Mouse (Mus musculus): ENCODE results near the gene Siah1a. TPM values are rescaled to one million over a fixed set of nuclear protein-coding genes. Genes with fewer than 3 reads are reported as not detected.

Gene Siah1a
- polyA plus RNA-seq, 1 experiment from 2014 or later, result 43.3 TPM

DNA sequence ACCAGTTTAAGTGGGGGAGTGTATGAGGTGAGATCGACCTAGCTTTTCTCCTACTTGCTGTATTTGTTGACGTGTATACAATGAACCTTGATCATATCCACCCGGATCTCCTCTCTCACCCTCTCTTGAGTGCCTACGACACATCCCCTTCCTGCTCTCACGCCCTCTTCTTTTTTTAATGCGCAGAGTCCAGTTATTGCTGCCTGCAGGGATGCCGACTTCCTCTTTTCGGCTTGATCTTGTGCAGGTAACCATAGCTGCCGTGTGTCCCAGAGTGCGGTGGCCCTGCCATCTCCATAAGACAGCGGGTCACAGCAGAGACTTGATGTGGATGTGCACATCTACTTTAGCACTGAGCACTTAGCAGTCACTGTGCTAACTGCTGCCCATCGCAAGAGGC is 46.3 kb downstream of the Siah1a start:
- DNase-seq (ENCODE audit: low spot score) (no peak), ATAC-seq (no peak)
- H3K36me3 ChIP-seq (ENCODE audit: insufficient read depth, low read length), result peaks cover 10% of the 10 kb centered on the region; the same call in 1 of the 2 replicates
- TF ChIP-seq CTCF (IDR thresholded peaks at IDR 0.05), result no peak
- no peak for TF ChIP-seq EP300 (IDR thresholded peaks at IDR 0.05)
- H3K27ac ChIP-seq (ENCODE audit: low read length), result no peak overlapping the region
- no peaks in the 10 kb centered on the region for H3K27me3 ChIP-seq (replicated peaks; ENCODE audit: insufficient read depth, low read length)
- no peak overlapping the region for H3K9ac ChIP-seq (replicated peaks; ENCODE audit: low read depth)
- H3K4me2 ChIP-seq (replicated peaks; ENCODE audit: low read depth, low read length), result no peak overlapping the region
- H3K4me1 ChIP-seq (ENCODE audit: insufficient read depth, low read depth, low read length), result no peaks in the 10 kb centered on the region
- 86% methylated on average over 12 of the region's 12 CpGs for WGBS
- H3K9me3 ChIP-seq (ENCODE audit: low read length), result no peaks in the 10 kb centered on the region
- no peak overlapping the region for H3K4me3 ChIP-seq (ENCODE audit: low read depth, low read length)

DNA sequence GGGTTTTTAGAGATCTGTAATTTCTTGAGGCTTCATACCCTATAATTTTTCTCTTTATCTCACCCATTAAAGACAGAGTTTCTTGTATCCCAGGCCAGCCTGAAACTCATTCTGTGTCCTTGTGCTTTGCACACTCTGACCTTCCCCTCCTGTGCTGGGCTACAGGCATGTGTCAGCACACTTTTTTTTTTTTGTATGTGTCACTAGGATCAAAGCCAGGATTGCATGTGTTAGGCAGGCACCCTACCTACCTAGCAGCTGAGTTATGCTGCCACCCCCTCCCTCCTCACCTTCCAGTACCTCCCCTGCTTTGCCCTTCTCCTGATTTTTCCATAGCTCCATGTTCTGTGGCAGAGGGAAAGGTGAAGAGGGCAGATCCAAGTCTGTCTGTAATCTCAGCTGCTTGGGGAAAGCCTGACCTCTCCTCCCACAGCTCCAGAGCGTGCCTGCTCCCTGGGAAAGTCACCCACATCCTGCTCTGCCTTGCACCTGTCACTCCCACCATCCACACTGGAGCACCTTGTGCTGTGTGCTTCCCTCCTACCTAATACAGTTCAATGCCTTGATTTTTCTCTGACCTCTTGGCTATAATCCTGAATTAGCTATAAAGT is 46.8 kb downstream of the Siah1a start:
- H3K27me3 ChIP-seq (replicated peaks; ENCODE audit: insufficient read depth, low read length), result no peaks in the 10 kb centered on the region
- H3K4me2 ChIP-seq (replicated peaks; ENCODE audit: low read depth, low read length), result no peak overlapping the region
- no peak for TF ChIP-seq CTCF (IDR thresholded peaks at IDR 0.05)
- no peak for TF ChIP-seq EP300 (IDR thresholded peaks at IDR 0.05)
- no peak overlapping the region for H3K9ac ChIP-seq (replicated peaks; ENCODE audit: low read depth)
- H3K27ac ChIP-seq (ENCODE audit: low read length), result no peak overlapping the region
- H3K9me3 ChIP-seq (ENCODE audit: low read length), result no peaks in the 10 kb centered on the region
- H3K4me3 ChIP-seq (ENCODE audit: low read depth, low read length), result no peak overlapping the region
- DNase-seq (ENCODE audit: low spot score) (no peak), ATAC-seq (no peak)
- H3K36me3 ChIP-seq (ENCODE audit: insufficient read depth, low read length), result peaks cover 10% of the 10 kb centered on the region; the same call in 1 of the 2 replicates
- WGBS, result 86% methylated on average over 1 of the region's 1 CpGs
- no peaks in the 10 kb centered on the region for H3K4me1 ChIP-seq (ENCODE audit: insufficient read depth, low read depth, low read length)

DNA sequence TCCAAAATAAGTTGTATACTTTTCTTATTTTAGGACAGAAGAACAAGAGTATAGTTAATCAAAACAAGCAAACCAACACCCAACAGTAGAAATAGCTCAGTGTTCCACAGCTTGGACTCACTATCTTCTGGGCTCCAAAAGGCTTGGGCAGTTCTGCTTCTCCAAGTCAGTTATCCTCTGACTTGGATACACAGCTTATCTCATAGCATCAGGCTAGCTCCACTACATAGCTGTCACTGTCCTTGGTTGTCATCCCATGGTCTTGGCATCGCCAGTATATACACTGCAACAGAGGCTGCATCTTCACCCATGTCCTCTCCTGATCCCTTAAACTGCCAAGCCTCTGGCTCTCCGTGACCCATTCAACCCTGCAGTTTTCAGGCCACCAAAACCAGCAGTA is 50.0 kb downstream of the Siah1a start:
- H3K4me3 ChIP-seq (ENCODE audit: low read depth, low read length), result no peak overlapping the region
- no peak for DNase-seq (ENCODE audit: low spot score)
- no peak overlapping the region for H3K9ac ChIP-seq (replicated peaks; ENCODE audit: low read depth)
- peaks cover 10% of the 10 kb centered on the region; the same call in 1 of the 2 replicates for H3K36me3 ChIP-seq (ENCODE audit: insufficient read depth, low read length)
- H3K27ac ChIP-seq (ENCODE audit: low read length), result no peak overlapping the region
- no peaks in the 10 kb centered on the region for H3K27me3 ChIP-seq (replicated peaks; ENCODE audit: insufficient read depth, low read length)
- H3K9me3 ChIP-seq (ENCODE audit: low read length), result no peaks in the 10 kb centered on the region
- 98% methylated on average over 2 of the region's 2 CpGs for WGBS
- ATAC-seq, result no peak
- no peak for TF ChIP-seq EP300 (IDR thresholded peaks at IDR 0.05)
- TF ChIP-seq CTCF (IDR thresholded peaks at IDR 0.05), result no peak
- no peak overlapping the region for H3K4me2 ChIP-seq (replicated peaks; ENCODE audit: low read depth, low read length)
- H3K4me1 ChIP-seq (ENCODE audit: insufficient read depth, low read depth, low read length), result no peaks in the 10 kb centered on the region

GRCm38 (mm10) chr8:86694011-86694410 is 51.7 kb downstream of the Siah1a start:
- H3K27ac ChIP-seq (ENCODE audit: low read length), result no peak overlapping the region
- WGBS, result 70% methylated on average over 1 of the region's 1 CpGs
- TF ChIP-seq CTCF (IDR thresholded peaks at IDR 0.05), result no peak
- no peak for TF ChIP-seq EP300 (IDR thresholded peaks at IDR 0.05)
- H3K9ac ChIP-seq (replicated peaks; ENCODE audit: low read depth), result no peak overlapping the region
- H3K9me3 ChIP-seq (ENCODE audit: low read length), result no peaks in the 10 kb centered on the region
- H3K4me1 ChIP-seq (ENCODE audit: insufficient read depth, low read depth, low read length), result no peaks in the 10 kb centered on the region
- peaks cover 10% of the 10 kb centered on the region; the same call in 1 of the 2 replicates for H3K36me3 ChIP-seq (ENCODE audit: insufficient read depth, low read length)
- no peaks in the 10 kb centered on the region for H3K27me3 ChIP-seq (replicated peaks; ENCODE audit: insufficient read depth, low read length)
- no peak overlapping the region for H3K4me3 ChIP-seq (ENCODE audit: low read depth, low read length)
- DNase-seq (ENCODE audit: low spot score), result no peak
- no peak for ATAC-seq
- no peak overlapping the region for H3K4me2 ChIP-seq (replicated peaks; ENCODE audit: low read depth, low read length)

GRCm38 (mm10) chr8:86692107-86692506 is 53.6 kb downstream of the Siah1a start:
- no peak overlapping the region for H3K4me2 ChIP-seq (replicated peaks; ENCODE audit: low read depth, low read length)
- no peak for TF ChIP-seq CTCF (IDR thresholded peaks at IDR 0.05)
- TF ChIP-seq EP300 (IDR thresholded peaks at IDR 0.05), result no peak
- no peaks in the 10 kb centered on the region for H3K4me1 ChIP-seq (ENCODE audit: insufficient read depth, low read depth, low read length)
- no peaks in the 10 kb centered on the region for H3K27me3 ChIP-seq (replicated peaks; ENCODE audit: insufficient read depth, low read length)
- DNase-seq (ENCODE audit: low spot score) (no peak), ATAC-seq (no peak)
- no peak overlapping the region for H3K27ac ChIP-seq (ENCODE audit: low read length)
- no peak overlapping the region for H3K9ac ChIP-seq (replicated peaks; ENCODE audit: low read depth)
- WGBS, result 88% methylated on average over 1 of the region's 1 CpGs
- H3K36me3 ChIP-seq (ENCODE audit: insufficient read depth, low read length), result peaks cover 10% of the 10 kb centered on the region; the same call in 1 of the 2 replicates
- H3K9me3 ChIP-seq (ENCODE audit: low read length), result no peaks in the 10 kb centered on the region
- H3K4me3 ChIP-seq (ENCODE audit: low read depth, low read length), result no peak overlapping the region

DNA sequence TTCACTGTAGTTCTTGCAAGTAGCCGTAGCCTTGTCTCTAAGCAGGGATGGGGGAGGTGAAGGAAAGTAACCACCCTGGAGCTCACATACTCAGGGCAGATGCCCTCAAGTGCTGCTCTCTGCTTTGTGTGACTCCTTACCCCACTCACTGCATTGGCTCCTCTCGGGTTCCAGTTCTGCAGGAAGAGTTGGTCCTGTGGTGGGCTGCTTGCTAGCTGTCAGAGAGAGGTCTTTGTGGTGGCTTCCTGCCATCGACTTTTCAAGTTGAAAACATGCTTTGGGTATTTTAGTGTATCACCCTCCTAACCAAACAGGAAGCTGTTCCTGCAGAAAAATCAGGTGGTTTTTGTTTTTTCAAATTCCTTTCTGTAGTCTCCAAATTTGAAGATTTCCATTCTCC is 59.1 kb downstream of the Siah1a start:
- Histone ChIP-seq H3K9me3 (ENCODE audit: low read length) (no peaks in the 10 kb centered on the region), H3K9ac (replicated peaks; ENCODE audit: low read depth) (no peak overlapping the region), H3K4me1 (ENCODE audit: insufficient read depth, low read depth, low read length) (no peaks in the 10 kb centered on the region), H3K4me2 (replicated peaks; ENCODE audit: low read depth, low read length) (no peak overlapping the region), H3K36me3 (ENCODE audit: insufficient read depth, low read length) (no peaks in the 10 kb centered on the region), H3K4me3 (ENCODE audit: low read depth, low read length) (no peak overlapping the region), H3K27me3 (replicated peaks; ENCODE audit: insufficient read depth, low read length) (no peaks in the 10 kb centered on the region), H3K27ac (ENCODE audit: low read length) (no peak overlapping the region)
- 70% methylated on average over 3 of the region's 3 CpGs for WGBS
- DNase-seq (ENCODE audit: low spot score) (no peak), ATAC-seq (no peak)
- TF ChIP-seq CTCF (IDR thresholded peaks at IDR 0.05), result no peak
- no peak for TF ChIP-seq EP300 (IDR thresholded peaks at IDR 0.05)

Other genes starting within 250 kb of the Siah1a start
- 0.30 and 0.39 TPM in 2 replicates for gene Abcc12, start 165.2 kb downstream of the Siah1a start, polyA plus RNA-seq (2015; fragmentation: Nextera tagmentation; extraction: Ambion mirVana)
- 37.9 and 48.9 TPM in 2 replicates for gene Lonp2, start 121.9 kb downstream of the Siah1a start, polyA plus RNA-seq (2015; fragmentation: Nextera tagmentation; extraction: Ambion mirVana)
- gene Gm10638, start 235 bp downstream of the Siah1a start, polyA plus RNA-seq (2015; fragmentation: Nextera tagmentation; extraction: Ambion mirVana), result 8.5 and 9.5 TPM in 2 replicates
- 5.4 and 6.4 TPM in 2 replicates for gene N4bp1, start 139.3 kb upstream of the Siah1a start, polyA plus RNA-seq (2015; fragmentation: Nextera tagmentation; extraction: Ambion mirVana)